ENCODE assay signal across 8 mouse cellular contexts in genomic region chr16:20098375-20098727, GRCm38 (mm10). TPM values are rescaled to one million over a fixed set of nuclear protein-coding genes. Genes with fewer than 3 reads are reported as not detected.
A peak's percentile ranks its signal among the peaks of the same experiment; 100 is the strongest.
DNase-seq lines count a peak whose midpoint lies in the region; ATAC-seq and TF ChIP-seq lines count a peak whose summit lies in the region.

No protein-coding gene starts in this region.

- no peaks in the 10 kb centered on the region for H3K27me3 ChIP-seq in embryonic facial prominence, embryonic 14.5 days (replicated peaks; ENCODE audit: control insufficient read depth, insufficient read depth, low read length)
- H3K27me3 ChIP-seq in intestine, postnatal 0 days (replicated peaks; ENCODE audit: control insufficient read depth, insufficient read depth, low read length), result no peaks in the 10 kb centered on the region
- no peaks in the 10 kb centered on the region for H3K27me3 ChIP-seq in neural tube, embryonic 13.5 days

- peaks cover 9% of the 10 kb centered on the region for H3K9me3 ChIP-seq in embryonic facial prominence, embryonic 14.5 days (ENCODE audit: control insufficient read depth, low read length)
- H3K9me3 ChIP-seq in intestine, postnatal 0 days (ENCODE audit: control insufficient read depth), result peaks cover 2% of the 10 kb centered on the region; the same call in 1 of the 2 replicates
- peaks cover 3% of the 10 kb centered on the region for H3K9me3 ChIP-seq in neural tube, embryonic 13.5 days

- peak overlapping the region; percentile 95 for H3K4me3 ChIP-seq in lung, adult 2 months (replicated peaks; ENCODE audit: extremely low read depth, low read depth, low read length)
- peak overlapping the region; percentile 99 for H3K4me3 ChIP-seq in embryonic facial prominence, embryonic 14.5 days (ENCODE audit: low read depth, low read length)
- H3K4me3 ChIP-seq in intestine, postnatal 0 days (ENCODE audit: low read depth, low read length), result peak overlapping the region; percentile 99
- H3K4me3 ChIP-seq in neural tube, embryonic 13.5 days, result peak overlapping the region; percentile 88

- H3K9ac ChIP-seq in embryonic facial prominence, embryonic 14.5 days (ENCODE audit: low read depth, low read length), result peak overlapping the region; percentile 97
- peak overlapping the region; percentile 98 for H3K9ac ChIP-seq in intestine, postnatal 0 days (ENCODE audit: low read depth, low read length)
- H3K9ac ChIP-seq in neural tube, embryonic 13.5 days, result peak overlapping the region; percentile 99

- 1% methylated on average over 4 of the region's 4 CpGs for WGBS in lung, adult 2 months
- 7% methylated on average over 4 of the region's 4 CpGs for WGBS in embryonic facial prominence, embryonic 14.5 days
- 4% methylated on average over 4 of the region's 4 CpGs for WGBS in intestine, postnatal 0 days
- 6% methylated on average over 4 of the region's 4 CpGs for WGBS in neural tube, embryonic 13.5 days

- peak overlapping the region; percentile 61 for H3K4me2 ChIP-seq in embryonic facial prominence, embryonic 14.5 days (ENCODE audit: low read depth, low read length)
- peak overlapping the region; percentile 73 for H3K4me2 ChIP-seq in intestine, postnatal 0 days (replicated peaks; ENCODE audit: low read depth)
- H3K4me2 ChIP-seq in neural tube, embryonic 13.5 days, result peak overlapping the region; percentile 62

- TF ChIP-seq POLR2A in lung, adult 2 months (IDR thresholded peaks at IDR 0.05; ENCODE audit: borderline replicate concordance, extremely low read depth, low read depth, low read length), result peak; percentile 42; the same call in 1 of the 2 replicates

- TF ChIP-seq CTCF in lung, adult 2 months (IDR thresholded peaks at IDR 0.05; ENCODE audit: insufficient read depth, low read length), result no peak
- TF ChIP-seq CTCF in intestine, postnatal 0 days (IDR thresholded peaks at IDR 0.05; ENCODE audit: low read depth), result no peak

- no peak for ATAC-seq in embryonic facial prominence, embryonic 14.5 days (ENCODE audit: low read depth)
- ATAC-seq in intestine, postnatal 0 days, result no peak
- ATAC-seq in neural tube, embryonic 13.5 days (ENCODE audit: low read depth), result no peak

- peaks cover 11% of the 10 kb centered on the region for H3K36me3 ChIP-seq in embryonic facial prominence, embryonic 14.5 days (ENCODE audit: control insufficient read depth, insufficient read depth, low read length)
- H3K36me3 ChIP-seq in intestine, postnatal 0 days (ENCODE audit: control insufficient read depth, insufficient read depth), result peaks cover 3% of the 10 kb centered on the region
- peaks cover 17% of the 10 kb centered on the region for H3K36me3 ChIP-seq in neural tube, embryonic 13.5 days

- H3K27ac ChIP-seq in embryonic facial prominence, embryonic 14.5 days (replicated peaks; ENCODE audit: low read depth, low read length), result peak overlapping the region; percentile 99
- peak overlapping the region; percentile 99; the same call in 1 of the 2 replicates for H3K27ac ChIP-seq in intestine, postnatal 0 days (ENCODE audit: low read depth, low read length)
- H3K27ac ChIP-seq in neural tube, embryonic 13.5 days (replicated peaks), result peak overlapping the region; percentile 99

- no peak for DNase-seq in lung, adult 2 months
- DNase-seq in lung, adult 18-20 months, result no peak
- DNase-seq in embryonic facial prominence, embryonic 14.5 days (ENCODE audit: low spot score), result no peak
- DNase-seq in frontal cortex, postnatal 36 days (ENCODE audit: low spot score in 2 of 2), result no peak
- no peak for DNase-seq in MN1 (ENCODE audit: low spot score)
- no peak for DNase-seq in right cerebral cortex, adult 18-20 months

- peaks cover 7% of the 10 kb centered on the region for H3K4me1 ChIP-seq in lung, adult 2 months (ENCODE audit: control insufficient read depth, insufficient read depth, low read length)
- no peaks in the 10 kb centered on the region for H3K4me1 ChIP-seq in embryonic facial prominence, embryonic 14.5 days (ENCODE audit: control insufficient read depth, insufficient read depth, low read length)
- H3K4me1 ChIP-seq in intestine, postnatal 0 days (replicated peaks; ENCODE audit: control insufficient read depth, insufficient read depth, low read length), result no peaks in the 10 kb centered on the region
- H3K4me1 ChIP-seq in neural tube, embryonic 13.5 days (replicated peaks), result peaks cover 17% of the 10 kb centered on the region

RNA-seq across cellular contexts. Expression of gene Klhl24, which starts 1.0 kb away (rescaled TPM):
- polyA plus RNA-seq in lung, adult 2 months (2012; rRNA removed), result 17.4 and 27.0 TPM in 2 replicates
- 23.1 and 27.5 TPM in 2 replicates for polyA plus RNA-seq in embryonic facial prominence, embryonic 14.5 days (2014; fragmentation: Nextera tagmentation; extraction: Ambion mirVana)
- 14.1 and 15.3 TPM in 2 replicates for polyA plus RNA-seq in intestine, postnatal 0 days (2015; fragmentation: Nextera tagmentation; extraction: Ambion mirVana)
- polyA plus RNA-seq in neural tube, embryonic 13.5 days (2015; fragmentation: Nextera tagmentation; extraction: Ambion mirVana), result 51.7 and 57.8 TPM in 2 replicates

RNA-seq across cellular contexts. Expression of gene Yeats2, which starts 42.5 kb away (rescaled TPM):
- polyA plus RNA-seq in lung, adult 2 months (2012; rRNA removed), result 21.1 and 26.4 TPM in 2 replicates
- polyA plus RNA-seq in embryonic facial prominence, embryonic 14.5 days (2014; fragmentation: Nextera tagmentation; extraction: Ambion mirVana), result 25.4 and 31.3 TPM in 2 replicates
- polyA plus RNA-seq in intestine, postnatal 0 days (2015; fragmentation: Nextera tagmentation; extraction: Ambion mirVana), result 4.3 and 4.7 TPM in 2 replicates
- polyA plus RNA-seq in neural tube, embryonic 13.5 days (2015; fragmentation: Nextera tagmentation; extraction: Ambion mirVana), result 24.5 and 25.7 TPM in 2 replicates
